Mouse (Mus musculus) spleen, postnatal 14 days (tissue): ENCODE measurements around the gene Dynlt1c.
"Not testable (repeated sequence)": the region's sequence is repeated elsewhere in the genome, so short reads cannot be mapped to it uniquely, and the experiment has no call there.

ENCODE experiments used
- DNase-seq, 2 experiments: peaks; one replicate each; pipeline ENCODE4 v3.0.0; 2021 to 2022; ENCODE audit warnings: low spot score in 2 of 2

Gene Dynlt1c

GRCm38 (mm10) chr17:6619271-6619670 lies 17.8 kb downstream of the Dynlt1c start:
- not testable (repeated sequence) for DNase-seq

GRCm38 (mm10) chr17:6620035-6620434 lies 18.6 kb downstream of the Dynlt1c start:
- not testable (repeated sequence) for DNase-seq

- DNase-seq, result not testable (repeated sequence)
Measured at GRCm38 (mm10) chr17:6620730-6621451, 19.4 kb downstream of the Dynlt1c start.

DNA sequence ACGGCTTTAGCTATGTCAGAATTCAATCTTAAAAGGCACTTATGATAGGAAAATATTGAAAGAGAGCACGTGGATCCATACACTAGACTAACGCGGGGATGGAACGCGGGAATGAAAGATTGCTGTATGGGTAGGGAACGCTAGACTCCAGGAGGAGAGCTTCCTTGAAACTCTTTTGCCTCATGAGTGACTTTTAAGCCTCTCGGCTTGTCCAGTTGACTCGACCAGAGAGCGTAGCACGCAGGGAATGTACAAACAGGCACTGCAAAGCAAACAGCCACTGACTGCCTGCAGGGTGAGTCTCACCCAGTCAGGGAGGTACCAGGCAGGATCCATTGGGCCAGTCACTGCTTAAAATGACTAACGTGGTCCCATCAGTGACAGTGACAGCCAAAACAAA lies 20.5 kb downstream of the Dynlt1c start:
- not testable (repeated sequence) for DNase-seq

- DNase-seq, result not testable (repeated sequence)
Measured at GRCm38 (mm10) chr17:6624926-6625558, 23.6 kb downstream of the Dynlt1c start.

DNA sequence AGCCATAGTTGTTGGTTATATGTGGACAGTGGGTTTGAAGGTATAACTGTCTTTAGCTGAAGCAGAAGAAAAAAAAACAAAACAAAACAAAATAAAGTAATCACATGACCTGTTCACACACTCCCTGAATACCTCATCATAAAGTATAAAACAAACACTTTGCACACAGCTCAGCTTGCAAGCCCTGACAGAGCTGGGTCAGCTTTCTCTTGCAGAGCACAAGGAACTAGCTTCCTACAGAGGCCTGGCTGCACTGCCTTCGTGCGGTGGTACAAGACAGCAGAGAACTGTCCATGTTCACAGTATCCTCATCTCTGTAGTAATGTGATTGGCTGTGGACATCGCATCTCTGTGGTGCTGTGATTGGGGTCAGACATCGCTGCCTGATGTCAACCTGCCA lies 28.9 kb downstream of the Dynlt1c start:
- DNase-seq, result not testable (repeated sequence)

DNA sequence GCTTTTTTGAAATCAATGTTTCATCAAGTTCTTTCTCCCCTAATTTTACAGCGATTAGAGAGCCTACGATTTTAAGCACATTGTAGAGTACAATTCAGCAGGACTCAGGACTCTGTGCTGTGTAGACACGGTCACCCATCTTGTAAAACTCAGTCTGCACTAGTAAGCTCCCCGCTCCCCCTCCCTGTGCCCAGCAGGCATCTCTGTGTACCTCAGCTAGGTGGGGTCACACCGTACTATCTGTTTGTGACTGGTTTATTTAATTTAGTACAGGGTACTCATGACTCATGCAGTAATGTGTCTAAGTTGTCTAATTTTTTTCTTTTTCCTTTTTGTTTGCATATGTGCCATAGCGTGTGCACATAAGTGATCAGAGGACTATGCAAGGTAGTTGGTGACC lies 31.4 kb downstream of the Dynlt1c start:
- DNase-seq, result not testable (repeated sequence)

- DNase-seq, result not testable (repeated sequence)
Measured at GRCm38 (mm10) chr17:6635781-6636180, 34.3 kb downstream of the Dynlt1c start.

- no peak for DNase-seq
Measured at GRCm38 (mm10) chr17:6636861-6637260, 35.4 kb downstream of the Dynlt1c start.

- DNase-seq, result not testable (repeated sequence)
Measured at GRCm38 (mm10) chr17:6637434-6637833, 36.0 kb downstream of the Dynlt1c start.

GRCm38 (mm10) chr17:6638444-6638843 lies 37.0 kb downstream of the Dynlt1c start:
- DNase-seq, result not testable (repeated sequence)

GRCm38 (mm10) chr17:6639486-6639885 lies 38.0 kb downstream of the Dynlt1c start:
- not testable (repeated sequence) for DNase-seq

- DNase-seq, result not testable (repeated sequence)
Measured at GRCm38 (mm10) chr17:6640044-6640637, 38.7 kb downstream of the Dynlt1c start.

GRCm38 (mm10) chr17:6640771-6641429 lies 39.4 kb downstream of the Dynlt1c start:
- DNase-seq, result not testable (repeated sequence)

DNA sequence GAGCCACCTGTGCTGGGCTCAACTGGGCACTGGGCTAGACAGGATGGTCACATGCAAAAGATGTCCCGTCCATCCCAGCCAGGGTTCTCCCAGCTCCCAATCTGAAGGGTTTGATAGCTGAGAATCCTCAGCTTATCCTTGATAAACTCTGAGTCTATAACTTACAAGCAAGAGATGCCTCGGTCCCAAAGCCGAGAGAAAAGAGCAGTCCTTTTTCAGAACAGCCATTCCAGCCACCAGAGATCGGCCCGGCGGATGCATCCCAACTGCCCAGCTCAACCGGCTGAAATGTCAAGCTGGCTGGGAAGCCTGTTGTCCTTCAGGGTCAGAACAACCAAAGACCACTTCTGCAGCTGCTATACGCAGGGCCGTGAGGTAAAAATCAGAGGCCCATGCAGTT lies 42.7 kb downstream of the Dynlt1c start:
- DNase-seq, result not testable (repeated sequence)

DNA sequence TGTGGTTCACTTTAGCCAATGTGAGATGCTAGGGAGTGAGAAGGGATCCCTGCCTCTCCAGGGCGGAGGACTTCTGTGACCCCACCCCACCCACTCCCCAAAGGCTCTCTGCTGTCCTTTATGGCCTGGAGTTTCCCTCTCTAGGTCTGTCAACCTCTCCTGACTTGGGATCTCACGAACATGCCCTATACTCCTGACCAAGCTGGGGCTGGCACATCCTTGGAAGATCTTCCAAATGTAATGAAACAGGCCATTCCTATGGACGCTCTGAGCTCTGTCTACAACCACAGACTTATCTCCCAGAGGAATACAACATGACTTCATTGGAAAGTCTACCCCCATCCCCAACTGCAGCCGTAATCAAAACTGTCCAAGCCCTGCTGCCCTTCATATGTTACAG lies 43.2 kb downstream of the Dynlt1c start:
- DNase-seq, result not testable (repeated sequence)

GRCm38 (mm10) chr17:6645668-6646067 lies 44.2 kb downstream of the Dynlt1c start:
- DNase-seq, result not testable (repeated sequence)

DNA sequence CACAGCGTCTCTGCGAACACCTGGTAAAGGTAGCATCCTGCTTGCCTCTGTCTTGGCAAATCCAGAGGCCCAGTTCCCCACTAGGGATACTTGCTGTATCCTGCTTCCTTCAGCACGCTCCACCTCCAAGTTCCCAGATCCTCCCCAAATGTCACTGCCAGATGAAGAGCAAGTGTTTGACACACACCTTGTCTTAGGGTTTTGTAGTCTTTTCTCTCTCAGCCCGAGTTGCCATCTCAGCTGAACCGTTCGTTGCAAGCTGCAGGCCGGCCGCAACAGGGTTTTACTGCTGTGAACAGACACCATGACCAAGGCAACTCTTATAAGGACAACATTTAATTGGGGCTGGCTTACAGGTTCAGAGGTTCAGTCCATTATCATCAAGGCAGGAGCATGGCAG lies 45.4 kb downstream of the Dynlt1c start:
- not testable (repeated sequence) for DNase-seq

- DNase-seq, result not testable (repeated sequence)
Measured at GRCm38 (mm10) chr17:6647452-6647851, 46.0 kb downstream of the Dynlt1c start.

DNA sequence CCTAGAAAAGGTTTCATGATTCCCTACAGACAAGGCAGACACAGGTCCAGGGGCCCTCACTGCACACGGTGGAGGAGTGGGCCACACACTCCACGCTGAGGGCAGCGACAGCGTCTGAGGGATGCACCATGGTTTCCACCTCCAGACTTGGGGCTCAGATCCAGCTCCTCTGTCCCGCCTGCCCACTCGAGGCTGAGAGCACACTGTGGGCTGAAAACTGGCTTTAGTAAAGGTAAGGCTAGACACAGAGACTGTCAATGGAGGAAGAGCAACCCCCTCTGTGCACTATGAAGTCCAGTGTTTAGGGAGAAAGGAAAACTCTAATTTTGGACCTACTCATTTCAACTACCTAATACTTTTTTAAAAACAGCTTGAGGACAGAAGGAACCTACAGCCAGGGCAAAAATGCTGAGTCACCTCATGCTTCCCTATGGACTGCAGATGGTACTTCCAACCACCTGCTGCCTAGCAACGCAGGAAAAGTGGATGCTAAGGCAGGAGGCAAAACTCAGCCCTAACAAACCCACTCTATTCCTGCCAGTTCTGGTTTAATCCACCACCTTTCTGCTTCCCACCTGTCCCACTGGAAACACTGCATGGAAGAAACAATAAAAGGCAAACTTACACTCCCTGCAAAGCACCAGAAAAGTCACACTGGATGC lies 49.6 kb downstream of the Dynlt1c start:
- DNase-seq, result not testable (repeated sequence)

DNA sequence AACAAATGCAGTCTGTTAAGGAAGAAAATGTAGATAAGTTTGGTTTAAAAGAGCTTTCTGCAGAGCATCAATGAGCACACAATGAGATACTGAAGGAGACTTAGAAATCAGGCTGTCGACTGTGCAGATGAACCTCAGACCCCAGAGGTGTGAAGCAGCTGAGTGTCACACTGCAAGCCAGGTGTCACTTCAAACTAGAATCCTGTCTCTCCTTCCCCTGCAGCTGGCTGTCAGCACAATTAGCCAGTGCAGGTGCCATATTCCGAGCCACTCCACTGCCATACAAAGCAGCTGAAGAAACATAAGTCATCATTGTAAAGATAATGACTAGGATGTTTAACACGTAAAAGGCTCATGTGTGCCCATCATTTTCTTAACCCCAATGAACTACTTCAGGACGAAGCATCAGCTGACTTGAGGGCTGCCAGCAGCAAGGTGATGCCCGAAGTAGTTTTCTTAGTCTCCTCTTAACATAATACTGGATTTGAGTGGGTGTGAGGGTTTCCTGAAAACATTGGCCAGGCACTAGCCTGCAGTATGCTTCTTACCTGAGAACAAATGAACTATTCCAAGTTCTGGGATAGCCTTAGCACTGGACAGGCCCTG lies 52.0 kb downstream of the Dynlt1c start:
- not testable (repeated sequence) for DNase-seq
